Mouse (Mus musculus) forebrain, embryonic 14.5 days (tissue): ENCODE measurements around the gene Dusp5. TPM values are rescaled to one million over a fixed set of nuclear protein-coding genes. Genes with fewer than 3 reads are reported as not detected.
"Not testable (repeated sequence)": the region's sequence is repeated elsewhere in the genome, so short reads cannot be mapped to it uniquely, and the experiment has no call there.

Experiments used
- ATAC-seq: fragments of 200-750 bp; cut with Nextera tagmentation; 2 replicates; pipeline ENCODE4 v1.8.0; 2017; ENCODE audit warnings: mild to moderate bottlenecking, moderate library complexity
- DNase-seq: peaks from one replicate; pipeline ENCODE4 v3.0.0-alpha.2; 2015; ENCODE audit warnings: low spot score
- H3K27ac ChIP-seq: fragments of 300-500 bp; sonication (generic); 2 replicates; pipeline ENCODE4 v1.5.1; 2014; ENCODE audit warnings: low read depth, mild to moderate bottlenecking, control low read depth, low read length, moderate library complexity
- H3K27me3 ChIP-seq: fragments of 300-500 bp; sonication (generic); replicated peaks from 2 replicates; pipeline ENCODE4 v1.6.1; 2014; ENCODE audit warnings: low read length, control low read depth, mixed read lengths; ENCODE audit not compliant: control insufficient read depth, insufficient read depth
- H3K36me3 ChIP-seq: fragments of 300-500 bp; sonication (generic); 2 replicates; pipeline ENCODE4 v1.6.1; 2014; ENCODE audit warnings: low read length, control low read depth; ENCODE audit not compliant: control insufficient read depth, insufficient read depth
- H3K4me1 ChIP-seq: fragments of 300-500 bp; sonication (generic); 2 replicates; pipeline ENCODE4 v1.6.1; 2014; ENCODE audit warnings: antibody characterized with exemption, low read length, control low read depth; ENCODE audit not compliant: control insufficient read depth, insufficient read depth
- H3K4me2 ChIP-seq: fragments of 300-500 bp; sonication (generic); 2 replicates; pipeline ENCODE4 v1.6.1; 2014; ENCODE audit warnings: mild to moderate bottlenecking, control low read depth, low read length
- H3K4me3 ChIP-seq: fragments of 300-500 bp; sonication (generic); 2 replicates; pipeline ENCODE4 v1.5.1; 2014; ENCODE audit warnings: low read depth, low read length, control low read depth
- H3K9ac ChIP-seq: fragments of 300-500 bp; sonication (generic); 2 replicates; pipeline ENCODE4 v1.6.1; 2014; ENCODE audit warnings: mild to moderate bottlenecking, low read length, control low read depth, moderate library complexity
- H3K9me3 ChIP-seq: fragments of 300-500 bp; sonication (generic); replicated peaks from 2 replicates; pipeline ENCODE4 v1.6.1; 2016; ENCODE audit warnings: low read length, control low read depth, mixed read lengths; ENCODE audit not compliant: control insufficient read depth
- WGBS: fragments of 180-500 bp; shearing (Covaris S2); extraction: QIAGEN DNeasy Blood & Tissue Kit; methylation state at CpG from one replicate; pipeline ENCODE4 v1.1.7; 2014; 5-methylcytosine and 5-hydroxymethylcytosine counted together
- polyA plus RNA-seq: library from polyadenylated mRNA; unstranded; fragments of >200 nt; fragmentation: Nextera tagmentation; extraction: Ambion mirVana; gene quantifications from 2 replicates; pipeline ENCODE4 v1.2.1, GENCODE M21; 2014

Dusp5 gene
- polyA plus RNA-seq, 1 experiment from 2014 or later: 2.1 TPM

DNA sequence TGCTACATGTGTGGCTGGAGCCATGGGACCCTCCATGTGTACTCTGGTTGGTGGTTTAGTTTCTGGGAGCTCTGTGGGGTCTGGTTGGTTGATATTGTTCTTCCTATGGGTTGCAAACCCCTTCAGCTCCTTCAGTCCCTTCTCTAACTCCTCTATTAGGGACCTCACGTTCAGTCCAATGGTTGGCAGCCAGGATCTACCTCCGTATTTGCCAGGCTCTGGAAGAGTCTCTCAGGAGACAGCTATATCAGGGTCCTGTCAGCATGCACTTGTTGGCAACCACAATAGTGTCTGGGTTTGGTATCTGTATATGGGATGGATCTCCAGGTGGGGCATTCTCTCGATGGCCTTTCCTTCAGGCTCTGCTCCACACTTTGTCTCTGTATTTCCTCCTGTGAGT is 58.8 kb downstream of the Dusp5 start:
- H3K27me3 ChIP-seq, H3K27ac ChIP-seq, H3K36me3 ChIP-seq, H3K4me2 ChIP-seq, H3K4me3 ChIP-seq, H3K9ac ChIP-seq, DNase-seq, H3K4me1 ChIP-seq, ATAC-seq: not testable (repeated sequence)
- peaks cover 12% of the 10 kb centered on the region; the same call in 1 of the 2 replicates for H3K9me3 ChIP-seq
- WGBS: 97% methylated on average over 3 of the region's 3 CpGs

DNA sequence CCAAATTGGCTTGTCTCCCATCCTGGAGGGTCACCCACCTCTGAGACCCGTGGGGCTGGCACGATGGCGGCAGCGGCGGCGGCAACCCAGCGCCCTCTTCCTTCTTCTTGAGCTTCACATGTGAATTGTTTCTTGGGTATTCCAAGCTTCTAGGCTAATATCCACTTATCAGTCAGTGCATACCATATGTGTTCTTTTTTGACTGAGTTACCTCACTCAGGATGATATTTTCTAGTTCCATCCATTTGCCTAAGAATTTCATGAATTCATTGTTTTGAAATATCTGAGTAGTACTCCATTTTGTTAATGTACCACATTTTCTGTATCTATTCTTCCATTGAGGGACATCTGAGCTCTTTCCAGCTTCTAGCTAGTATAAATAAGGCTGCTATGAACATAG is 60.1 kb downstream of the Dusp5 start, which contains the start of gene Nutf2-ps1:
TSS of gene Nutf2-ps1 (minus strand) at position 101 of the 400 bp plus-strand sequence.
- DNase-seq, H3K27ac ChIP-seq, H3K9ac ChIP-seq, H3K4me3 ChIP-seq, ATAC-seq, H3K36me3 ChIP-seq, H3K27me3 ChIP-seq, H3K4me2 ChIP-seq, H3K4me1 ChIP-seq: not testable (repeated sequence)
- WGBS: over 99% methylated on average over 7 of the region's 7 CpGs
- H3K9me3 ChIP-seq: peaks cover 12% of the 10 kb centered on the region; the same call in 1 of the 2 replicates

Other genes with a start within 250 kb of the Dusp5 start
- gene Mxi1, start 218.6 kb upstream of the Dusp5 start, polyA plus RNA-seq: 27.6 and 41.0 TPM in 2 replicates
- gene Gm10197, start 157.3 kb upstream of the Dusp5 start, polyA plus RNA-seq: 7.2 TPM in 1 of 2 replicates, not detected in the other
- gene Smndc1, start 138.5 kb upstream of the Dusp5 start, polyA plus RNA-seq: 41.5 and 44.5 TPM in 2 replicates
- 276 and 308 TPM in 2 replicates for gene Nutf2-ps1, start 60.0 kb downstream of the Dusp5 start, polyA plus RNA-seq
- 61.8 and 70.9 TPM in 2 replicates for gene Smc3, start 71.3 kb downstream of the Dusp5 start, polyA plus RNA-seq
- gene Rbm20, start 148.2 kb downstream of the Dusp5 start, polyA plus RNA-seq: 4.4 and 4.7 TPM in 2 replicates